Mouse (Mus musculus): ENCODE data around the gene Zfp579. TPM values are rescaled to one million over a fixed set of nuclear protein-coding genes. Genes with fewer than 3 reads are reported as not detected.
"Not testable (repeated sequence)": the region's sequence is repeated elsewhere in the genome, so short reads cannot be mapped to it uniquely, and the experiment has no call there.

Gene Zfp579
- polyA plus RNA-seq, 1 experiment from 2014 or later = 31.3 TPM

GRCm38 (mm10) chr7:5031496-5031895, 35.5 kb upstream of the Zfp579 start:
- no peak overlapping the region for H3K9ac ChIP-seq (ENCODE audit: low read length)
- H3K36me3 ChIP-seq (ENCODE audit: control insufficient read depth, insufficient read depth) = peaks cover 77% of the 10 kb centered on the region
- 82% methylated on average over 46 of the region's 46 CpGs for WGBS
- no peak for ATAC-seq (replicated peaks; ENCODE audit: extremely low read depth, insufficient read depth, low FRiP score)
- H3K4me3 ChIP-seq (ENCODE audit: low read length) = no peak overlapping the region
- H3K4me2 ChIP-seq (ENCODE audit: low read depth, low read length) = no peak overlapping the region
- H3K9me3 ChIP-seq (replicated peaks; ENCODE audit: control insufficient read depth, low read length) = peaks cover 33% of the 10 kb centered on the region
- H3K27ac ChIP-seq (ENCODE audit: low read length) = no peak overlapping the region
- no peaks in the 10 kb centered on the region for H3K4me1 ChIP-seq (ENCODE audit: control insufficient read depth, insufficient read depth, low read length)
- no peaks in the 10 kb centered on the region for H3K27me3 ChIP-seq (ENCODE audit: control insufficient read depth, insufficient read depth, low read length)

- Histone ChIP-seq H3K9me3 (replicated peaks; ENCODE audit: control insufficient read depth, low read length) (peaks cover 33% of the 10 kb centered on the region), H3K4me3 (ENCODE audit: low read length) (no peak overlapping the region)
- no peak for ATAC-seq (replicated peaks; ENCODE audit: extremely low read depth, insufficient read depth, low FRiP score)
Measured at GRCm38 (mm10) chr7:5030554-5031275, 34.8 kb upstream of the Zfp579 start.

GRCm38 (mm10) chr7:5029946-5030345, 34.0 kb upstream of the Zfp579 start:
- Histone ChIP-seq H3K27ac (ENCODE audit: low read length) (no peak overlapping the region), H3K9me3 (replicated peaks; ENCODE audit: control insufficient read depth, low read length) (peaks cover 33% of the 10 kb centered on the region), H3K36me3 (ENCODE audit: control insufficient read depth, insufficient read depth) (peaks cover 69% of the 10 kb centered on the region), H3K4me2 (ENCODE audit: low read depth, low read length) (no peak overlapping the region), H3K4me1 (ENCODE audit: control insufficient read depth, insufficient read depth, low read length) (no peaks in the 10 kb centered on the region), H3K4me3 (ENCODE audit: low read length) (no peak overlapping the region), H3K9ac (ENCODE audit: low read length) (no peak overlapping the region), H3K27me3 (ENCODE audit: control insufficient read depth, insufficient read depth, low read length) (no peaks in the 10 kb centered on the region)
- ATAC-seq (replicated peaks; ENCODE audit: extremely low read depth, insufficient read depth, low FRiP score) = no peak
- 91% methylated on average over 21 of the region's 21 CpGs for WGBS

More at GRCm38 (mm10) chr7:5030554-5031275, 34.8 kb upstream of the Zfp579 start:
- 85% methylated on average over 63 of the region's 63 CpGs for WGBS
- Histone ChIP-seq H3K9ac (ENCODE audit: low read length) (no peak overlapping the region), H3K27ac (ENCODE audit: low read length) (no peak overlapping the region), H3K27me3 (ENCODE audit: control insufficient read depth, insufficient read depth, low read length) (no peaks in the 10 kb centered on the region), H3K36me3 (ENCODE audit: control insufficient read depth, insufficient read depth) (peaks cover 76% of the 10 kb centered on the region), H3K4me1 (ENCODE audit: control insufficient read depth, insufficient read depth, low read length) (no peaks in the 10 kb centered on the region), H3K4me2 (ENCODE audit: low read depth, low read length) (no peak overlapping the region)

- WGBS = 91% methylated on average over 22 of the region's 22 CpGs
- Histone ChIP-seq H3K9me3 (replicated peaks; ENCODE audit: control insufficient read depth, low read length) (peaks cover 33% of the 10 kb centered on the region), H3K4me3 (ENCODE audit: low read length) (no peak overlapping the region), H3K9ac (ENCODE audit: low read length) (no peak overlapping the region), H3K4me1 (ENCODE audit: control insufficient read depth, insufficient read depth, low read length) (no peaks in the 10 kb centered on the region), H3K27me3 (ENCODE audit: control insufficient read depth, insufficient read depth, low read length) (no peaks in the 10 kb centered on the region), H3K36me3 (ENCODE audit: control insufficient read depth, insufficient read depth) (peaks cover 65% of the 10 kb centered on the region), H3K4me2 (ENCODE audit: low read depth, low read length) (no peak overlapping the region), H3K27ac (ENCODE audit: low read length) (no peak overlapping the region)
- ATAC-seq (replicated peaks; ENCODE audit: extremely low read depth, insufficient read depth, low FRiP score) = no peak; the same call in 1 of the 2 replicates
Measured at GRCm38 (mm10) chr7:5029543-5029942, 33.6 kb upstream of the Zfp579 start.

GRCm38 (mm10) chr7:5021197-5021596, 25.2 kb upstream of the Zfp579 start:
- Histone ChIP-seq H3K9ac (ENCODE audit: low read length) (peak overlapping the region; percentile 96), H3K36me3 (ENCODE audit: control insufficient read depth, insufficient read depth) (peaks cover 16% of the 10 kb centered on the region), H3K4me2 (ENCODE audit: low read depth, low read length) (peak overlapping the region; percentile 87), H3K27me3 (ENCODE audit: control insufficient read depth, insufficient read depth, low read length) (no peaks in the 10 kb centered on the region), H3K27ac (ENCODE audit: low read length) (peak overlapping the region; percentile 97), H3K4me1 (ENCODE audit: control insufficient read depth, insufficient read depth, low read length) (peaks cover 13% of the 10 kb centered on the region), H3K4me3 (ENCODE audit: low read length) (peak overlapping the region; percentile 81), H3K9me3 (replicated peaks; ENCODE audit: control insufficient read depth, low read length) (0 out of 2 replicates have a peak, but pooled peaks cover 2% of the 10 kb centered on the region)
- 48% methylated on average over 5 of the region's 5 CpGs for whole genome bisulfite sequencing
- no peak for ATAC-seq (replicated peaks; ENCODE audit: extremely low read depth, insufficient read depth, low FRiP score)

GRCm38 (mm10) chr7:5020685-5021084, 24.7 kb upstream of the Zfp579 start:
- ATAC-seq (replicated peaks; ENCODE audit: extremely low read depth, insufficient read depth, low FRiP score) = peak; percentile 7; the same call in 1 of the 2 replicates
- Histone ChIP-seq H3K36me3 (ENCODE audit: control insufficient read depth, insufficient read depth) (peaks cover 16% of the 10 kb centered on the region), H3K9ac (ENCODE audit: low read length) (peak overlapping the region; percentile 96), H3K4me1 (ENCODE audit: control insufficient read depth, insufficient read depth, low read length) (peaks cover 17% of the 10 kb centered on the region), H3K4me3 (ENCODE audit: low read length) (peak overlapping the region; percentile 81), H3K27me3 (ENCODE audit: control insufficient read depth, insufficient read depth, low read length) (no peaks in the 10 kb centered on the region), H3K27ac (ENCODE audit: low read length) (peak overlapping the region; percentile 97), H3K4me2 (ENCODE audit: low read depth, low read length) (peak overlapping the region; percentile 87), H3K9me3 (replicated peaks; ENCODE audit: control insufficient read depth, low read length) (0 out of 2 replicates have a peak, but pooled peaks cover 2% of the 10 kb centered on the region)
- WGBS = 2% methylated on average over 13 of the region's 15 CpGs

GRCm38 (mm10) chr7:5020000-5020681, 24.2 kb upstream of the Zfp579 start, which contains the start of the genes Zfp865 and Ccdc106:
Gene Zfp865 (plus strand): TSS chr7:5020376.
Gene Ccdc106 (plus strand): TSS chr7:5020553.
- H3K4me1 ChIP-seq (ENCODE audit: control insufficient read depth, insufficient read depth, low read length) = peaks cover 17% of the 10 kb centered on the region
- peak within 1 kb of the TSS; percentile 87 for H3K4me2 ChIP-seq (ENCODE audit: low read depth, low read length)
- no peaks in the 10 kb centered on the region for H3K27me3 ChIP-seq (ENCODE audit: control insufficient read depth, insufficient read depth, low read length)
- H3K9me3 ChIP-seq (replicated peaks; ENCODE audit: control insufficient read depth, low read length) = 0 out of 2 replicates have a peak, but pooled peaks cover 2% of the 10 kb centered on the region
- under 1% methylated on average over 40 of the region's 49 CpGs for WGBS
- H3K4me3 ChIP-seq (ENCODE audit: low read length) = peak within 1 kb of the TSS; percentile 81
- ATAC-seq (replicated peaks; ENCODE audit: extremely low read depth, insufficient read depth, low FRiP score) = peak; percentile 87
- H3K36me3 ChIP-seq (ENCODE audit: control insufficient read depth, insufficient read depth) = peaks cover 16% of the 10 kb centered on the region
- peak within 1 kb of the TSS; percentile 97 for H3K27ac ChIP-seq (ENCODE audit: low read length)
- H3K9ac ChIP-seq (ENCODE audit: low read length) = peak within 1 kb of the TSS; percentile 96

- WGBS = 34% methylated on average over 8 of the region's 8 CpGs
Measured at GRCm38 (mm10) chr7:5019576-5019975, 23.6 kb upstream of the Zfp579 start.

GRCm38 (mm10) chr7:5017931-5018330, 22.0 kb upstream of the Zfp579 start:
- Histone ChIP-seq H3K9ac (ENCODE audit: low read length) (no peak overlapping the region), H3K27ac (ENCODE audit: low read length) (no peak overlapping the region), H3K27me3 (ENCODE audit: control insufficient read depth, insufficient read depth, low read length) (no peaks in the 10 kb centered on the region), H3K4me3 (ENCODE audit: low read length) (no peak overlapping the region), H3K9me3 (replicated peaks; ENCODE audit: control insufficient read depth, low read length) (0 out of 2 replicates have a peak, but pooled peaks cover 2% of the 10 kb centered on the region), H3K4me2 (ENCODE audit: low read depth, low read length) (no peak overlapping the region), H3K36me3 (ENCODE audit: control insufficient read depth, insufficient read depth) (peaks cover 11% of the 10 kb centered on the region), H3K4me1 (ENCODE audit: control insufficient read depth, insufficient read depth, low read length) (peaks cover 18% of the 10 kb centered on the region)
- no peak for ATAC-seq (replicated peaks; ENCODE audit: extremely low read depth, insufficient read depth, low FRiP score)
- WGBS = 98% methylated on average over 21 of the region's 21 CpGs

More at GRCm38 (mm10) chr7:5019576-5019975, 23.6 kb upstream of the Zfp579 start:
- H3K9ac ChIP-seq (ENCODE audit: low read length) = peak overlapping the region; percentile 76
- H3K9me3 ChIP-seq (replicated peaks; ENCODE audit: control insufficient read depth, low read length); ATAC-seq (replicated peaks; ENCODE audit: extremely low read depth, insufficient read depth, low FRiP score); H3K27me3 ChIP-seq (ENCODE audit: control insufficient read depth, insufficient read depth, low read length): not testable (repeated sequence)
- peaks cover 16% of the 10 kb centered on the region for H3K36me3 ChIP-seq (ENCODE audit: control insufficient read depth, insufficient read depth)
- H3K27ac ChIP-seq (ENCODE audit: low read length) = peak overlapping the region; percentile 97
- peak overlapping the region; percentile 81 for H3K4me3 ChIP-seq (ENCODE audit: low read length)
- peak overlapping the region; percentile 68 for H3K4me2 ChIP-seq (ENCODE audit: low read depth, low read length)
- peaks cover 17% of the 10 kb centered on the region for H3K4me1 ChIP-seq (ENCODE audit: control insufficient read depth, insufficient read depth, low read length)
